Mouse (Mus musculus) intestine, embryonic 16.5 days (tissue): Measurements from ENCODE around the gene Txlna. TPM values are rescaled to one million over a fixed set of nuclear protein-coding genes. Genes with fewer than 3 reads are reported as not detected.

Experiments used
- ATAC-seq: fragments of 200-750 bp; cut with Nextera tagmentation; 2 replicates; pipeline ENCODE4 v1.8.0; 2017; ENCODE audit warnings: moderate TSS enrichment, moderate library complexity
- H3K27ac ChIP-seq: fragments of 300-500 bp; sonication (generic); 2 replicates; pipeline ENCODE4 v1.5.1; 2014; ENCODE audit warnings: mild to moderate bottlenecking, low read length
- H3K27me3 ChIP-seq: fragments of 300-500 bp; sonication (generic); replicated peaks from 2 replicates; pipeline ENCODE4 v1.6.1; 2014; ENCODE audit warnings: low read length, control low read depth, mixed read lengths; ENCODE audit not compliant: control insufficient read depth, insufficient read depth
- H3K36me3 ChIP-seq: fragments of 300-500 bp; sonication (generic); 2 replicates; pipeline ENCODE4 v1.6.1; 2014; ENCODE audit warnings: low read length, control low read depth; ENCODE audit not compliant: control insufficient read depth, insufficient read depth
- H3K4me1 ChIP-seq: fragments of 300-500 bp; sonication (generic); 2 replicates; pipeline ENCODE4 v1.6.1; 2014; ENCODE audit warnings: low read length, control low read depth, mixed read lengths; ENCODE audit not compliant: control insufficient read depth, insufficient read depth
- H3K4me2 ChIP-seq: fragments of 300-500 bp; sonication (generic); 2 replicates; pipeline ENCODE4 v1.6.1; 2014; ENCODE audit warnings: low read depth, low read length, control low read depth
- H3K4me3 ChIP-seq: fragments of 300-500 bp; sonication (generic); 2 replicates; pipeline ENCODE4 v1.5.1; 2014; ENCODE audit warnings: mild to moderate bottlenecking, low read length
- H3K9ac ChIP-seq: fragments of 300-500 bp; sonication (generic); 2 replicates; pipeline ENCODE4 v1.6.1; 2014; ENCODE audit warnings: low read depth, low read length
- H3K9me3 ChIP-seq: fragments of 300-500 bp; sonication (generic); 2 replicates; pipeline ENCODE4 v1.6.1; 2016; ENCODE audit warnings: low read length, control low read depth; ENCODE audit not compliant: control insufficient read depth
- WGBS: fragments of 180-500 bp; shearing (Covaris S2); extraction: QIAGEN DNeasy Blood & Tissue Kit; methylation state at CpG from one replicate; pipeline ENCODE4 v1.1.7; 2014; 5-methylcytosine and 5-hydroxymethylcytosine counted together
- microRNA-seq: library from miRNA; unstranded; fragments of <30 nt; microRNA quantifications from one replicate; pipeline ENCODE4, GENCODE M21; 2016
- polyA plus RNA-seq: library from polyadenylated mRNA; unstranded; fragments of >200 nt; fragmentation: Nextera tagmentation; extraction: Ambion mirVana; gene quantifications from 2 replicates; pipeline ENCODE4 v1.2.1, GENCODE M21; 2015

Txlna gene
- polyA plus RNA-seq, 1 experiment from 2014 or later, result 54.9 TPM

GRCm38 (mm10) chr4:129584884-129585608 lies 55.8 kb downstream of the Txlna start:
- H3K4me3 ChIP-seq, result peak overlapping the region; percentile 53
- H3K4me1 ChIP-seq, result peaks cover 11% of the 10 kb centered on the region; the same call in 1 of the 2 replicates
- ATAC-seq, result peak; percentile 87
- 1% methylated on average over 36 of the region's 36 CpGs for WGBS
- H3K27ac ChIP-seq, result peak overlapping the region; percentile 80
- H3K9me3 ChIP-seq, result no peaks in the 10 kb centered on the region
- peak overlapping the region; percentile 76 for H3K9ac ChIP-seq
- H3K36me3 ChIP-seq, result no peaks in the 10 kb centered on the region
- no peaks in the 10 kb centered on the region for H3K27me3 ChIP-seq
- peak overlapping the region; percentile 77 for H3K4me2 ChIP-seq

- no peaks in the 10 kb centered on the region for H3K27me3 ChIP-seq
- H3K27ac ChIP-seq, result peak overlapping the region; percentile 80; the same call in 1 of the 2 replicates
- no peak for ATAC-seq
- peak overlapping the region; percentile 77 for H3K4me2 ChIP-seq
- H3K9ac ChIP-seq, result peak overlapping the region; percentile 76
- H3K4me3 ChIP-seq, result peak overlapping the region; percentile 53
- WGBS, result 73% methylated on average over 1 of the region's 1 CpGs
- no peaks in the 10 kb centered on the region for H3K36me3 ChIP-seq
- no peaks in the 10 kb centered on the region for H3K9me3 ChIP-seq
- H3K4me1 ChIP-seq, result peaks cover 11% of the 10 kb centered on the region; the same call in 1 of the 2 replicates
These were observed 56.5 kb downstream of the Txlna start for GRCm38 (mm10) chr4:129584370-129584769.

GRCm38 (mm10) chr4:129582251-129582650 lies 58.6 kb downstream of the Txlna start:
- no peak overlapping the region for H3K4me3 ChIP-seq
- WGBS, result 82% methylated on average over 1 of the region's 1 CpGs
- no peak for ATAC-seq

GRCm38 (mm10) chr4:129580347-129580746 lies 60.5 kb downstream of the Txlna start:
- 58% methylated on average over 7 of the region's 7 CpGs for WGBS
- Histone ChIP-seq H3K9me3 (no peaks in the 10 kb centered on the region), H3K27ac (no peak overlapping the region), H3K27me3 (no peaks in the 10 kb centered on the region), H3K36me3 (no peaks in the 10 kb centered on the region), H3K9ac (no peak overlapping the region), H3K4me2 (no peak overlapping the region), H3K4me1 (peaks cover 9% of the 10 kb centered on the region; the same call in 1 of the 2 replicates), H3K4me3 (no peak overlapping the region)
- no peak for ATAC-seq

More at GRCm38 (mm10) chr4:129582251-129582650, 58.6 kb downstream of the Txlna start:
- Histone ChIP-seq H3K9me3 (no peaks in the 10 kb centered on the region), H3K27ac (no peak overlapping the region), H3K4me2 (no peak overlapping the region), H3K36me3 (no peaks in the 10 kb centered on the region), H3K9ac (no peak overlapping the region), H3K4me1 (peaks cover 11% of the 10 kb centered on the region; the same call in 1 of the 2 replicates), H3K27me3 (no peaks in the 10 kb centered on the region)

- WGBS, result 82% methylated on average over 5 of the region's 5 CpGs
- Histone ChIP-seq H3K4me1 (no peaks in the 10 kb centered on the region), H3K27ac (no peak within 1 kb of the TSS), H3K4me2 (no peak within 1 kb of the TSS), H3K4me3 (no peak within 1 kb of the TSS), H3K36me3 (no peaks in the 10 kb centered on the region), H3K9me3 (no peaks in the 10 kb centered on the region), H3K27me3 (no peaks in the 10 kb centered on the region), H3K9ac (no peak within 1 kb of the TSS)
- no peak for ATAC-seq
These were observed 62.4 kb downstream of the Txlna start, which contains the start of gene Fam167b for GRCm38 (mm10) chr4:129578466-129578865. Fam167b (minus strand) TSS chr4:129578549.

GRCm38 (mm10) chr4:129577688-129578087 lies 63.2 kb downstream of the Txlna start:
- WGBS, result 80% methylated on average over 7 of the region's 7 CpGs
- Histone ChIP-seq H3K9me3 (no peaks in the 10 kb centered on the region), H3K4me3 (no peak overlapping the region), H3K27ac (no peak overlapping the region), H3K9ac (no peak overlapping the region), H3K4me2 (no peak overlapping the region), H3K4me1 (no peaks in the 10 kb centered on the region), H3K36me3 (no peaks in the 10 kb centered on the region), H3K27me3 (no peaks in the 10 kb centered on the region)
- no peak for ATAC-seq

GRCm38 (mm10) chr4:129576863-129577491 lies 63.9 kb downstream of the Txlna start:
- H3K36me3 ChIP-seq, result no peaks in the 10 kb centered on the region
- ATAC-seq, result peak; percentile 50; the same call in 1 of the 2 replicates
- H3K27me3 ChIP-seq, result no peaks in the 10 kb centered on the region
- H3K9ac ChIP-seq, result peak overlapping the region; percentile 30; the same call in 1 of the 2 replicates
- H3K4me2 ChIP-seq, result no peak overlapping the region; the same call in 1 of the 2 replicates
- 34% methylated on average over 21 of the region's 21 CpGs for WGBS
- H3K4me1 ChIP-seq, result no peaks in the 10 kb centered on the region
- no peak overlapping the region for H3K27ac ChIP-seq
- no peak overlapping the region for H3K4me3 ChIP-seq
- H3K9me3 ChIP-seq, result no peaks in the 10 kb centered on the region

Small RNA genes lying within 50 kb of the gene (microRNA-seq; reads per million reads assigned to microRNA genes)
- not detected for gene Mir7016

Other genes with a start within 250 kb of the Txlna start
- 1.1 and 1.2 TPM in 2 replicates for gene Zbtb8b, start 200.2 kb downstream of the Txlna start, polyA plus RNA-seq
- gene Bsdc1, start 179.5 kb downstream of the Txlna start, polyA plus RNA-seq, result 24.5 and 24.7 TPM in 2 replicates
- not detected in 2 replicates for gene Tssk3, start 150.0 kb downstream of the Txlna start, polyA plus RNA-seq
- gene Fam229a, start 149.9 kb downstream of the Txlna start, polyA plus RNA-seq, result not detected in 2 replicates
- 289 and 312 TPM in 2 replicates for gene Marcksl1, start 127.5 kb downstream of the Txlna start, polyA plus RNA-seq
- gene Hdac1, start 98.4 kb downstream of the Txlna start, polyA plus RNA-seq, result 196 and 207 TPM in 2 replicates
- 6.1 and 7.9 TPM in 2 replicates for gene Lck, start 67.4 kb downstream of the Txlna start, polyA plus RNA-seq
- gene Fam167b, start 62.5 kb downstream of the Txlna start, polyA plus RNA-seq, result 2.3 and 2.4 TPM in 2 replicates
- 255 and 274 TPM in 2 replicates for gene Eif3i, start 40.4 kb downstream of the Txlna start, polyA plus RNA-seq
- gene Tmem234, start 40.4 kb downstream of the Txlna start, polyA plus RNA-seq, result 180 and 186 TPM in 2 replicates
- gene Dcdc2b, start 26.8 kb downstream of the Txlna start, polyA plus RNA-seq, result 1.6 and 1.7 TPM in 2 replicates
- 24.3 and 31.2 TPM in 2 replicates for gene Iqcc, start 22.0 kb downstream of the Txlna start, polyA plus RNA-seq
- gene Ccdc28b, start 17.1 kb downstream of the Txlna start, polyA plus RNA-seq, result 42.7 and 44.6 TPM in 2 replicates
- 14.4 and 15.2 TPM in 2 replicates for gene Kpna6, start 31.7 kb upstream of the Txlna start, polyA plus RNA-seq
- 9.2 and 10.6 TPM in 2 replicates for gene Tmem39b, start 55.8 kb upstream of the Txlna start, polyA plus RNA-seq
- gene Khdrbs1, start 101.2 kb upstream of the Txlna start, polyA plus RNA-seq, result 62.2 and 62.6 TPM in 2 replicates
- gene Ptp4a2, start 170.2 kb upstream of the Txlna start, polyA plus RNA-seq, result 277 and 289 TPM in 2 replicates